Mouse (Mus musculus) spleen, postnatal 10 days (tissue): ENCODE results near the gene Wdr1.
A peak's percentile ranks its signal among the peaks of the same experiment; 100 is the strongest.

Experiments
- DNase-seq, 2 experiments: peaks; one replicate each; pipeline ENCODE4 v3.0.0; 2021 to 2022; ENCODE audit warnings: low spot score in 2 of 2

Wdr1 gene

GRCm38 (mm10) chr5:38544423-38545415 is 18.3 kb downstream of the Wdr1 start:
- no peak for DNase-seq

DNA sequence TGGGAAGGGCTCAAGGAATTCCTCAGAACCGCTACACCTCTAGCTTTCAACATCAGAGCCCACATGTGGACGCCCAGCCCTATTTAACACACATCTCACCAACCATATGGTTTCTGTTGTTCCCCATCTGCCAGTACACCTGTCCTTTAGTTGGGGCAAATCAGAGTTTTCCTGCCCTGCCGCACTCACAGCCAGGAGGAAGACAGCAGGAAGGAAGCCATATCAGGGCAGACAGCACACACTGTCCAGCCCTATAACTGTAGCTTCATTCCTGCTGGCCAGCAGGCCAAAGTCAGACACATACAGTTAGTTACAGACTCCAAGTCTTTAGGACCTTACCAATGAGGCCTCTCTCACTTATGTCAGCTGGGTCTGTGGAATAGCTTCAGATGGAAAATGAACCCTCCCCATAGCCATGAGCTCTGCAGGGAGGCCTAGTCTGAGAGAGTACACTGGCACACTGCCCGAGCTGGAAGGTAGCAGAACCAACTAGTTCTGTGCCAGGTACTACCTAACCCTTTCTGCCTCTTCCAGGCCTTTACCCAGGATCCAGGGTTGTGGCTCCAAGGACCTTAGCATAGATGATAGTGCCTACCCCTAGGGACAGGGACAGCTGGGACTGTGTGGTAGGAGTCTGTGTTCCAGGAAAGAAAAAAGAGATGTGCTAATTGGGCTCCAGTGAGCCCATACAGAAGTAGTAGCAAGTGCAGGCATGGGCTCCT is 19.4 kb downstream of the Wdr1 start:
- DNase-seq: no peak

- no peak for DNase-seq
Measured at GRCm38 (mm10) chr5:38541728-38542127, 21.3 kb downstream of the Wdr1 start.

GRCm38 (mm10) chr5:38540898-38541297 is 22.1 kb downstream of the Wdr1 start:
- no peak for DNase-seq

GRCm38 (mm10) chr5:38538508-38538907 is 24.5 kb downstream of the Wdr1 start:
- no peak for DNase-seq

- DNase-seq: no peak
Measured at GRCm38 (mm10) chr5:38537845-38538244, 25.2 kb downstream of the Wdr1 start.

DNA sequence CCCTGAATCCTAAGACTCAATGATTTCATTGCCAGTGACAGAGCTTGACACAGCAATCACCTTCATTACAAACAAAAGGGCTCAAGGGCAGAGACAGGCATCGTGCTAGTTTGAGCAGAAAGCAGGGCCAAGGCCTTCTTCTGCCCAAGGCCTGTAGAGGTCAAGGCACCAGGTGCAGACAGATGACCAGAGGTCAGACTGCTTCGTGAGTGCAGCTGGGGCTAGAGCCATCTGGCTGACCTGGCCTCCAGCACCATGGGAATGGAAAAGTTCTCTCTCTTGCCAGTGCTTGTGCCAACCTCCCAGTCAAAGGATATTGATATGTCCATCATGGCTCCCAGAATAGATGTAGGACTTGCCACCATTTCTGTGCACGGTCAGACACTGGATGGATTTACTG is 26.2 kb downstream of the Wdr1 start:
- no peak for DNase-seq

GRCm38 (mm10) chr5:38532084-38532483 is 30.9 kb downstream of the Wdr1 start:
- no peak for DNase-seq

DNA sequence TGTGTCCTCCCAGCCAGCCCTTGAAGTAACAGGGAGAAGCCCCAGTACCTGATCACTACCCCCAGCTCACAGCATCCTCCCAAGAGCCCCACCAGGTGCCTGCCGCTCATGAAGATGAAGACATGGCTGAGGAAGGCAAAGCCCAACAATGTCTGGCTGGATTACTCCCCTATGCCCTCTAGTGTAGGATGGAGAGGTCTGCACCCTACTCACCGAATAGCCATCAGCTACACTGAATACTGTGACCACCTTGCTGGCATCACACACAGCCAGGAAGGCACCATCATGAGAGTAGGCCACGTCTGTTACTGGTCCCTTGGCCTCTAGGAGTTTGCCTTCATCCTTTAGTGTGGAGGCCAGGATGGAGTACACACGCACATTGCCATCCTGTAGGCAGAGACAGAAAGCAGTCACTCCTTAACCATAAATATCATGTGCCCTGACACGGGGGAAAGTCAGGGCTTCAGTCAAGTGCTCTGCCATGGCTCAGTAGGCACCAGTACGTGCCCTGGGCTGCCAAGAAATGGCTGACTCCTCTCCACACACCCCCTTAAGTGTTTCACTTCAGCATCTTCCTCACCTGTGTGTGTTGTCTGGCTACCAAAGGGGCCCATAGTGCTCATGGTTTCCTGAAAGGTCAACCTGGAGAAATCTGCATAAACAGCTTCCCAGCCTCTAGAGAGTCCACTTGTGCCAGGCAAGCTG is 33.1 kb downstream of the Wdr1 start:
- no peak for DNase-seq

GRCm38 (mm10) chr5:38522977-38523376 is 40.0 kb downstream of the Wdr1 start:
- no peak for DNase-seq

- no peak for DNase-seq
Measured at GRCm38 (mm10) chr5:38520838-38521237, 42.2 kb downstream of the Wdr1 start.

DNA sequence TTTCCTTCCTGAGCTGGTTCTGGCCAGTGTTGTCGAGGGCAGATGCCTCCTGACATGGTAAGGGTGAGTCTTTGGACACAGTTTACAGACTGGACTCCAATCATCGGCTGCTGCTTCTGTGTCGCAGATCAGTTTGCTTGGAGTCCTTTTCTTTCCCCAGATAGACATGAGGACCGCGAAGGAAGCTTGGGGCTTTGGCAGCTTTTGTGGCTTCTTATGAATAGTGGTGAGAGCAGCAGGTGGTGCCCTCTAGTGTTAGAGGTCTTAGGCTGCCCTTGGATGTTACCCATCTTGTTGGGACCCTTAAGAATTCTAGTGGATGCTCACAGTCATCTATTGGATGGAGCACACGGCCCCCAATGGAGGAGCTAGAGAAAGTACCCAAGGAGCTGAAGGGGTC is 46.8 kb downstream of the Wdr1 start:
- peak in 1 of 2 experiments; percentile 44 for DNase-seq

- DNase-seq: no peak
Measured at GRCm38 (mm10) chr5:38512991-38513390, 50.0 kb downstream of the Wdr1 start.

DNA sequence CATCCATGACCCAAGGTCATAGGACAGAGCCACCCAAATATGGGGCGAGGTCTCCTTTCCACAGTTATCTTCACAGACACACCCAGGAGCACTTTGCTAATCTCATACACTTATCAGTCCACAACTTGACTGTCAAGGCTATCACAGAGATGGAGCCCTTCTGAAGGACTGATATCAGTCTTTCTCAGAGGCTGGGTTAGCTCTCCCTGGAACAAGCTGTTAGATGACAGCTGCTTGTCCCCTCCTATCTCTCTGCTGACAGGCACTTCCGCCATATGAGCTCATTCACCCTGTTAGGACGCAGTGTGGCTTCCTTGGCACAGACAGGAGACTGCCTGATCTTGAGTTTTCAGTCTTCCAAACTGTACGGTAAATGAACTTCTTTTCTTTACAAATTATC is 53.5 kb downstream of the Wdr1 start:
- no peak for DNase-seq

- no peak for DNase-seq
Measured at GRCm38 (mm10) chr5:38505435-38505765, 57.6 kb downstream of the Wdr1 start.

GRCm38 (mm10) chr5:38504747-38505434 is 58.1 kb downstream of the Wdr1 start:
- DNase-seq: peak in 1 of 2 experiments; percentile 16

DNA sequence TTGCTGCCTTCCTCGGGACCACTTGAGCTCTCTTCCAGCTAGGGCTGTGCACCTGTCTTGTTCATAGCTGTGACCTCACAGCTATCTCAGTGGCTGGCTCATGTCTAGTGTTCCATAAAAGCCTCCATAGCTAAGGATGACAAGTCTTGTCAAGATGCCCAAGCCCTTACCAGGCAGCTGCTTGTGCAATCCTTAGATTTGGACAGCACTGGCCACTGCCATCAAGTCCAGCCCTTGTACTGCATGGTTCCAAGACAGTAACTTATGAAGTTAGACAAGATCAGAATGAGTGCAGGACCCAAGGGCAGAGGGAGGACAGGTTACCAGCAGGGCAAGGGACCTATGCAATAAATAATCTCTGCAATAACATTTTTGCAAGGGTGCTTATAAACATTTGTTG is 58.9 kb downstream of the Wdr1 start:
- no peak for DNase-seq

DNA sequence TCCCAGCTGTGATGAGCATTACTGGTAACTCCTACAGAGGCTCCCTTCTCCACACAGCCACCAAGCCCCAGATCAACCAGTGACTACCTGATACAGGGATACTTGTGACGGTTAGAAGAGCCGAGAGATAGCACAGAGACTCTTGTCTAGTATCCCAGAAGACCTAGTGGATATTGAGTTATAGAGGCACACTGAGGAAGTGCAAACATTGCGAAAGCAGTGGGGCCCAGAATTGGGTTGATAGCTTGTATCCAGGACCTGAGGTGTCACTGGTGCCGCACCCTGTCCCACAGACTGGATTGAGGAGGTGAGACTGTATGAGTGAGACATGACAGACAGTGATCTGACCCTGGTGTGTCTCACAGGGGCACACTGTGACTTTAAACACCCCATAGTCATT is 60.0 kb downstream of the Wdr1 start, which contains the start of gene Slc2a9:
TSS of gene Slc2a9 (minus strand) at position 152 of the 400 bp plus-strand sequence.
- DNase-seq: no peak

DNA sequence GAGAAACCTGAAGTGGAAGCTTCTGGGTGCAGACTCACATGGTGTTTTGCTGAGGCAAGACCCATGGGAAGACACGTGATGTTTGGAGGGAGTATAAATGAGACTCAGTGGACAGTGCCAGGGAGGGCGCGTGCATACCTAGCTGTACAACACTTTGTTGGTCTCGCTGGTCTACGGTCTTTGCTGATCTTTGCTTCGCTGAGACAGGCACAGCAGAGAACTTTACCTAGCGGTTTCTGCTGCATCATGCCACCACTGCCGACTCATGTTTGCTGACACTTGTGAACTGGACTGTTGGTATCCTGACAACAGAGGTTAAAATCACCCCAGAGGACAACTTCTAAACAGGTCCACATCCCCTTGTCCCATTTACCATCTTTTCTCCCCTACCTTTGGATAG is 63.0 kb downstream of the Wdr1 start:
- no peak for DNase-seq

- DNase-seq: no peak
Measured at GRCm38 (mm10) chr5:38499316-38499811, 63.7 kb downstream of the Wdr1 start.

DNA sequence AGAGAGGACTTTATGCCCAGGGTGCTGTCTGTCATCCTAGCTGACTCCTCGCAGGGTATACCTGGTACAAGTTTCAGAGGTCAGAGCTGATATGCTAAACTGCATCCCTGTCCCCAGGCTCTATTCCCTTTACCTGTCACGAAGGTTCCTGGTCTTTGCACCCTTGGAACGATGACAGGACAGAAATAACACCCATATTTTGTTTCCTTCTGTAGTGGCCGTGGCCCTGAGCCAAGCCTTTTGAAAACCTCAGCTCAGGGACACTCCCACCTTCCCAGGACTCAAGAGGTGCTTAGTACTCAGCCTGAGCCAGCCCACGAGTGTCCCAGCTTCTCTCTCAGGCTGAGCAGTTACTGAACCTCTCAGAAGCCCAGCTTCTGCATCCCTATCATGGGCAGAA is 64.5 kb downstream of the Wdr1 start:
- no peak for DNase-seq
